In the genomic region with DNA sequence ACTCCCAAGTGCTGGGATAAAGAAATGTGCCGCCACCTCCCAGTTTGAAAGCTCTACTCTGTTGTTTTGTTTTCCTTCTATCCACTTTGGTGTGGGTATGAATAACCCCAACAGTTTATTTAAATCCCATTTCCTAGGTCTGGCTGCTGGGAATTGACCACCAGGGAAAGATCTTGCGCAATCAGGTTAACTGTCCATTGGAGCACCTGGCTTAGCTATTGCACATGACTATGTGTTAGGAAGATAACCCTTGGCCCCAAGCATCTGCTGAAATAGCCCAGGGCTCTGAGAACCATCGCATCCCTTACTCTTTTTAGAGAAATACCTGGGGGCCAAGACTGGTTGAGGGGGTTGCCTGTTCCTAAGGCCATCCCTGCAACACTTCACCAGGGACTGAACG, we compare ENCODE assay signal across 17 mouse cellular contexts.
"Had no signal": no experiment of that assay in that cellular context is flagged by ENCODE, and none has a peak within 500 bp of the region (broad histone marks: within the 10 kb centered on the region; RNA-seq: fewer than 3 reads in every experiment).

No protein-coding gene starts in this region.

- H3K4me3 ChIP-seq: limb, embryonic 10.5 days; limb, embryonic 13.5 days; liver, embryonic 13.5 days; midbrain, embryonic 13.5 days had no signal

- H3K4me2 ChIP-seq: limb, embryonic 13.5 days; liver, embryonic 13.5 days; lung, embryonic 14.5 days; midbrain, embryonic 13.5 days had no signal

- DNase-seq: kidney, adult 18-20 months; kidney, adult 9 months; kidney, postnatal 14 days; kidney, postnatal 4 days; liver, embryonic 13.5 days; lung, embryonic 14.5 days; retina, postnatal 1 day; right cerebral cortex, postnatal 25 days; thymus, adult 18-20 months; thymus, postnatal 36 days had no signal

- ATAC-seq: inflammation-experienced regulatory T-cells, adult 6 months; intestine, embryonic 16.5 days; lung, postnatal 0 days; midbrain, embryonic 13.5 days had no signal

- H3K9me3 ChIP-seq: limb, embryonic 10.5 days; limb, embryonic 13.5 days; liver, embryonic 13.5 days; midbrain, embryonic 13.5 days had no signal

- H3K9ac ChIP-seq: limb, embryonic 13.5 days; liver, embryonic 13.5 days; lung, embryonic 14.5 days; midbrain, embryonic 13.5 days had no signal

- H3K4me1 ChIP-seq: liver, embryonic 13.5 days had no signal

- H3K27ac ChIP-seq: limb, embryonic 10.5 days; limb, embryonic 13.5 days; liver, embryonic 13.5 days; macrophage; midbrain, embryonic 13.5 days had no signal

- H3K36me3 ChIP-seq: limb, embryonic 10.5 days; limb, embryonic 13.5 days; liver, embryonic 13.5 days; midbrain, embryonic 13.5 days had no signal
